Mouse (Mus musculus) lung, postnatal 0 days (tissue): ENCODE data around the gene Tpd52l1.
"Not testable (repeated sequence)": the region's sequence is repeated elsewhere in the genome, so short reads cannot be mapped to it uniquely, and the experiment has no call there.

Source experiments
- CTCF ChIP-seq: IDR thresholded peaks from 2 replicates; pipeline ENCODE4 v1.5.1; 2016; ENCODE audit warnings: antibody characterized with exemption, mild to moderate bottlenecking
- EP300 ChIP-seq: IDR thresholded peaks from 2 replicates; pipeline ENCODE4 v1.6.1; 2016; ENCODE audit warnings: antibody characterized with exemption, mild to moderate bottlenecking, control low read depth

DNA sequence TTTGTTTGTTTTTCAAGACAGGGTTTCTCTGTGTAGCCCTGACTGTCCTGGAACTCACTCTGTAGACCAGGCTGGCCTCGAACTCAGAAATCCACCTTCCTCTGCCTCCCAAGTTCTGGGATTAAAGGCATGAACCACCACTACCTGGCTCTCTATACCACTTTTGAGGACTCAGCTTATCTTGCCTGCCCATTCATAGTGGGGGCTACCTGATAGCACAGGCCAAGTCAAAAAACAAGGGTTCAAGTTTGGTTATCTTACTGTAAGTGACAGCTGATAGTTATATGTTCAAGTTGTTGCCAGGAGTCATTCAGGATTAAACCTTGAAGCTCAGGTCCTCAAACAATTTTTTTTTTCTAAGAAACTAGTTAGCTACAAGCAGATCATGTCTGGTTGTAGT, 57.2 kb downstream of the Tpd52l1 start:
- TF ChIP-seq CTCF, EP300: not testable (repeated sequence)
